Mouse (Mus musculus) retina, postnatal 1 day (tissue): ENCODE data around the gene Metap1d.

Experiments
- DNase-seq: peaks from one replicate; pipeline ENCODE4 v3.0.0-alpha.2; 2012

Metap1d gene

DNA sequence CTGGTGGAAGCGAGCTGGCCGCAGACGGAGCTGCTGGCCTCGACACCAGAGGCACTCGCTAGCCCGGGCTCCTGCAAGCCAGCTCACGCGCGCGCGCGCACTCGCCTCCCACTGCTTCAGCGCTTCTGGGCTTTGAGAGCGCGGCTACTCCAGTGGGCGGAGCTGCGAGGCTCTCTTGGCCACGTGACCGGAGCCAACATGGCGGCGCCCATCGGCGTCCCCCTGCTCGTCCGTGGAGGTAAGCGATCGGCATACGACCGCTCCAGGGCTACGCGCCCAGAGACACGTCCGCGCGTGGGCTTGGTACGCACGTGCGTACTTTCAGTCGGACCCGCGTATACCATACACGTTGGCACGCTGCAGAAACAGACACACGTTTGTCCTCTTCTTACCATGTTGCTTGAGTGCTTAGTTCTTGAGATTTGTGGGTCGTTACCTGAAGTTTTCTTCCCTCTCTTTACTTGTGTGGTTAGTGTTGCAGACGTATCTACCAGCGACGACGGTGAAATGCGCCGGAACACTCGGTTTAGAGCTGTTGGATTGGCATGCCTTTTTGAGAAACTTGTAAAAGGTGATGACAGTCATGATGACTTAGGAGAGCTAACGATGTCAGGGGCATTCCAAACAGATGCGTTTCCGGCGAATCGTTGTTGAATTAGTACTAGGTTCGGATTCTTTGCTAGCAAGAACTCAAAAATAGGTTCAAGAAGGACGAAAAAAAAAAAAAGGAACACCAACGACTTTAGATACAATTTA is at the start of gene Metap1d:
Metap1d (plus strand) TSS at position 116 of the 756 bp plus-strand sequence.
- peak; percentile 98 for DNase-seq

DNA sequence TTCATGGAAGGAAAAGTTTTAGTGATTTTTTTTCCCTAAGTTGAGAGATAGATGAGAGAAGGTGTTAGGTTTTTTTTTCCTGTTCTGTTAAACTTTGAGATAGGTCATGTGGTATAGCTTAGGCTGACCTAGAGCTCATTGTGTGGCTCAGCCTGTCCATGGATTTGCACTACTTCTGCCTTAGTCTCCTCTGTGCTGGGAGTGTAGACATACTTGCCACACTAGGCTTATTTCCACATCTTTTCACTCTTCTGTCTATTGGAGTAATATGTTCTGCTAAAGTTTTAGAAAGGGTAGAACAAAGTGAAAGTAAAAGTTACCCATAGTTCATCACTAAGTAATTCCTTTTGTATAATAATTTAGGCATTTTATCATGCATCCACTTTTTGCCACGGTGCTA is 47.5 kb upstream of the Metap1d start:
- no peak for DNase-seq

DNA sequence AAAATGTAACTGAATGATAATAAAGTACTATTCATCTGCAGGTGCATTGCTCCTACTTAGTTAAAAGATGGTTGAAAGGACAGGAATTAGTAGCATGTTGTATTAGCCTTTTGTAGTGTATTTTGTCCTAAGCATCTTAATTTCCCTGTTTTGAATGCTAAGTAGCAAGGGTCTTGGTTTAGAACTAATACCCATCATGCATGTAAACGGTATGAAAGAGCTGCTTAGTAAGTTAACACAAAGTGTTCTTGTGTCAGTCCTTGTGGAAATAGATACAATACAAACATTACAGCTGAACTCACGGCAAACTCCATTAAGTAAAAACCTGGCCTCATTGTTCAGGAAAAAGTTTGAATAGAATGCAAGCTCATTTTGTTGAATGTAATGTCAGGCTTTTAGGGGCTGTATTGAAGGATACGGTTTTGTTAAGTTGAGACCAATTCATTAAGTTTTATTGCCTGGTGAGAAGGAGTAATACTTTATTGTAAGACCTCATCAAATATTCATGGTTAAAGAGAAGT is 34.3 kb upstream of the Metap1d start:
- no peak for DNase-seq

DNA sequence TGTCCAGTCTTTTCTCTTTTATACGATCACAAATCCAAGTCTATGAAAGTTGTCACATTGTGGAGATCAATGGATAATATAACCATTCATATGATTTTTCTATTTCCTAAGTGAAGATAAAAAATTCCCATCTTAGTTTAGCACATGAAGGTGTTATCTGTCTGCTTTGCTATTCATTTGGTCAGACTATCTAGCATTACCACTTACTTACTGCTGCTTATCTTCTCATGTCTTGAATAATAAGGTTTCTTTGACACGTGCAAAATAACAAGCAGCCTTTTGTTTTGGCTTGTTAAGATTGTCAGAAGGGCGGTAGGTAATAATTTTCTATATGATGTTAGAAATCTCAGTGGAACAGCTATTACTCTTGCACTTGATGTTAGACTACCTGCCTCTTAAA is 33.7 kb upstream of the Metap1d start:
- DNase-seq: no peak

DNA sequence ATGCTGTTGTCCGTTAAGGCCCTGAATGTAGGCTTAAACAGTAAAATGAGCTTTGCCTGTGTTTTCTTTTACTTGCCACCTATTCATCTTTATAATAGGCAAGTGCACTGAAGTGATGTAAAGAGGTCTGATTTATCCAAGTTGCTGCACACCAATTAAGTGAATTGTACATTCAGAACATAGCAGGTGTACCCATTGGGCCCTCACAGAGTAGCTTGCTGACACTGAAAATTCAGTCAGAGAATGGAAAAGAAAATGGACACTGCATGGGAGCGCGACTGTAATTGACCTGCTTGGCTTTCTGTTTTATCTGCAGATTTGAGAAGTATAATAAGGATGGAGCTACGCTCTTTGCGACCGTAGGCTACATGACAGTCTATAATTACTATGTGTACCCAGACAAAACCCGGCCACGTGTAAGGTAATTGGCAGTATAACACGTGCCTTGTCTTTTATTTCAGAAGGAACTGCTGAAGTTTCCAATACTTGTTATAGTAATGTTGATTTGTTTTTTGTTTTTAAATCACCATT is 32.1 kb upstream of the Metap1d start:
- DNase-seq: peak; percentile 7

DNA sequence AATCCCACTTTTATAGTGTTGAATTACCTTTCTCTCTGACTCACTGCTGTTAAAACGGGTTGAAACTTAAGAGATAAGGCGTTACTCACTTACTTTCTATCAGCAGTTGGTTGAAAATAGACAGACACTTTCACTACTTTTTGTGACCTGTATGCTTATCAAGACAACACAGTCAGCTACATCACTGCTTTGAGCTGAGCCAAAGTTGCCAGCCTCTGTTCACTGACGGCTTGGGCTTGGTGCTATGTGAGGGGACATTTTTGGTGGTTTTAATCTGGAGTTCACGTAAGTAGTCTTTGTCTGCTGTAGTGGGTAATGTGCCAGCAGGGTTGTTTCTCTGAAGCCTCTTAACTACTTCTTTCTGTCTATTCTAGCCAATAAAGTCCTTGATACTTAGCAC is 28.5 kb upstream of the Metap1d start:
- DNase-seq: no peak

DNA sequence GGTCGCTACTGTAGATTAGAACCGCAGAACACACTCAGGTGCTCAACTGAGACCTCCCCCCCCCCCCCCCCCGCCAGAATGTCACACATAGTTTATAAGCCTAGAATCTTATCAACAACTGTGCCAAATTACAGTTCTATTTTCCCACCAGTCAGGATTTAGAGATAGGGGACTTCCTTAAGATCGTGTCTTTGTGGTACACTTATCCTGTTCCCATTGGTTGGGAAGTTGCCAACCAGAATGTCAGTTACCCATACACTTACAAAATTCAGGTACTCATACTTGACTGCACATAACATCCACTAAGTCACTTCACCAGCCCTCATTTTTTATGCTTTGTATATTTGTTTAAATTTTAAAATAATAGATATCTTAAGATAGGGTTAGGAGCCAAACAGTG is 17.6 kb upstream of the Metap1d start:
- no peak for DNase-seq

DNA sequence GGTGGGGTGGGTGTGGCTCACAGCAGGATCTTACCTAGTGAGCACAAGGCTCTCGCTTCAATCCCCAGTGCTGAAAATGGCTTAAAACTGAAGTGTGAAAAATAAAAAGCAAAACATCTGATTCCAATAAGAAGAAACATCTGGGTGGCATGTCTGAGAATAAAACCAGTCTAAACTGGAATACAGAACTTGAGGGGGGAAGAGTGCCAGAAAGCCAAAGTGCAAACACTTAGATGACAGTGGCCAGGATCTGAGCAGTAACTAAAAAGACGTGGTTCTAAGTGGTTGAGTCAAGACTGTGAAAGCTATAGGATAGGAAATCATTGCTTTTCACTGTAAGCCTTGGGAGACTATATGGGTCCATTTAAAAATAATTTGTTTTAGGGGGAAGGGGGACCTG is 9.7 kb upstream of the Metap1d start:
- no peak for DNase-seq

DNA sequence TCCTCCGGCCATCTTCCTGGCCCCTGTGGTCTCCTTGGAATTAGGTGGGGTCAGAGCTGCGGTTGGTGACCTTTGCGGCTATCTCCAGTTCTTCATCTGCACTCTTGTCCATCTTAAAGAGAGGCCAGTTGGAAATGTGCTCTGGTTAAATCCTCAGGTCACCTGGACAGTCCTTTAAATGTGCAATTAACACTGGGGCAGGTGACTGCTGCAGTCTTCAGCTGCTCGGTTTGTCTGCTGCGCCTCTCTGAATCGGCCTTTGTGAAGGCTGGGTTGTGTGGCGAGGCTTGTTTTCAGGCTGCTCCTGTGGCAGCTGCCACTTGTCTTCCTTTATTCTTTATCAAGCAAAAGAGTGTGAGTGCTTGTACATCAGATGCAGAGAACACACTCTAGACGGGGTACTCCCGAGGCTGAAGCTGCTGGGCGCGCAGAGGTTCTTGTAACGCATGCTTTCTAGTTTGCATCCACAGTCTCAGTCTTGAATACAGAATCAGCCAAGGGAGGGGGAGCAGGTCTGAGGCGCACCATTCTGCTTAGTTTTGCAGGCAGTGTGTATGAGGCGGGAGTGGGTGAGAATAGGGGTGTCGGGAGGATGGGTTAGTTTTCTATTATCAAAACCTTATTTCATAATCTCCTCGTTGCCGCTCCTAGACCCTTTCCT is 7.4 kb upstream of the Metap1d start:
- peak; percentile 27 for DNase-seq

DNA sequence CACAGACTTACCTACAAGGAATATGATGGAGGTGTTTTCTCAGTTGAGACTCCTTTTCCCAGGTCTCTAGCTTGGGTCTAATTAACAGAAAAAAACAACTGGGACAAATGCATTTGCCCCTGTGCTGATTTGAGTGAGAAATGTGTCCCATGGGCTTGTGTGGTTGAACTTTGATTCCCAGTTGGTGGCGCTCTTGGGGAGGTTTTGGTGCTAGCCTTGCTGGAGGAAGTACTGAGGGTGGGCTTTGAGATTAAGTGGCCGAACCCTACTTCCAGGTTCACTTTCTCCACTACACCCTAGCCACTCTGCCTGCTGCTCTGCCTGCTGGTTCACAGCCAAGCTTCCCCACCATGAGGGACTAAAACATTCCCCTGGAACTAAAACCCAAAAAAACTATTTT is 3.5 kb upstream of the Metap1d start:
- DNase-seq: peak; percentile 37

DNA sequence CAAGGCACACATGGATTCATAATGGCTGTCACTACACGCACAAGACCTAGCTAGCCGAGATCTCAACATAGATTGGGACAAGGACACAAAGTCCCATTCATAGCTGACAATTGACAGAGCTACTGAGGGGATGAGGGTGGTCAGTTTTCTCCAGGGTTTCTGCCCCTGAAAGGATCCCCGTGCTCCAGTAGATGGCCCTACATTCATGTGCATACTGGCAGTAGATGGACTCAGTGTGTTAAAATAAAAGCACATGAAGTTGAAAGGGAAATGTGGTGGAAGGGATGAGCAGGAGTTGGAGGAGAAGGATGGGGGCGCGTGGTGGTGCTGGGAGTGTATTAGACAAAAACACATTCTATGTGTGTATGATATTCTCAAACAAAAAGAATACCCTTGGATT is 1.3 kb upstream of the Metap1d start:
- DNase-seq: peak; percentile 43

DNA sequence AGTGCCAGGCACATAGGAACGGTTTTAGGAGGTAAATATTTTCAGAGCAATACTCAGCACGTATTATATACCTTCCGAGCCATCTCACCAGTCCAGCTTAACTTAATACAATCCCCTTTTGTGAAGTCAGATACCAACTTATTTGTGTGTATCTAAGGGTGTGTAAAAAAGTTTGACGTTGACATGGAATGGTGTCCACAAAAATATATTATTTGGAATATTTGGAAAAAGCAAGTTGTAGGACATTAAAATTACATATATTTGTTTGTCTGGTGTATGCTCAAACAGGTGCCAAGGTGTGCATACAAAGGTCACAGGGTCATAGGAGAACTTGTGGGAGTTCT is 813 bp downstream of the Metap1d start:
- no peak for DNase-seq

DNA sequence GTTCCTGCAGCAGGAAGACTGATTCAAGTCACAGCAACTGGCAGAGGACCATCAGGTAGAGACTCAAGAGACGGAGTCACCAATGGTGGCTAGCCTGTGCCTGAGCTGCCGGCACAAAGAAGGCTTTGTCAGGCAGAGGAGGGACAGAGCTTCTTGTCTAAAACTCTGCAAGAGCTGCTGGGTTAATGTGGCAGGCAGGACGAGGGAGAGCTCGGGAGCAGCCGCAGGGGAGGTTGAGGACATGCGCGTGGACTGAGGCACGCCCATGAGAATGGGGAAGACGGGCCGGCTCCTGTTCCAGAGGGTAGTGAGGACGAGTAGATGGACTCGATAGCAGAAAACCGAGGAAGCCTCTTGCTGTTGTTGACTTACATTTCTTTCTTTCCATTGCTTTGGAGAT is 5.5 kb downstream of the Metap1d start:
- DNase-seq: no peak

DNA sequence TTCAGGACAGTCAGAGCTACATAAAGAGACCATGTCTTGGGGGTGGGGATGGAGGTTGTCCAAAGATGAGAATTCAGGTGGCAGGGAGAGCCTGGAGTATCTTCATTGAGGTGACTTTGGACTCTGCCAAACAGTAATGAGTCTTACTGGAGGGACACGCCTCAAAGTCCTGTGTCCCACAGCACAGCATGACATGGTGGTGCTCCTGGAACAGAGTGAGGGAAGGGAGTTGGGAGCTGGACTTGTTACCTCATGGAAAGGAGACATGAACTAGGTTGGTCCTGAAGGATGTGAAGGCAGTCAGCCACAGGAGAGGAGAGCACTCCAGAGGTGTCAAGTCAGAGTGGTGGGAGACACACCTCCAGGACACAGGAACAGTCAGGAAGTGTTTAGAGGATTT is 6.6 kb downstream of the Metap1d start:
- DNase-seq: no peak

DNA sequence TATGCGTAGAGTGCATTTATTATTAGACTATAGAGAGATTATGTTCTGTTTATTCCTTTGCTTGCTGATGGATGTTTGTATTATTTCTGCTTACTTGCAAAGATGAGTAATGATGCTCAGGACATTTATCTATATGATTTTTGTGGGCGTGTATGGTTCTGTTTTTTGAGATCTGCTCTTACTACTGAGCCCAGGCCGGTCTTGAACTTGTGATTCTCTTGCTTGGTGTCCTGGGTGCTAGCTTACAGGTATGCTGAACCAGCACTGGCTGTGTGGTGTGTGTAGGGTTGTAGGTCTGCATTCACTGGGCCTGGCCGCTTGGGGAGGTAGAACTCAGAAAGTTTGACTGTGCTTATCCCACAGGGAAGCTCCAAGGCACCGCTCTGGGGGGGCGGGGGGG is 8.1 kb downstream of the Metap1d start:
- DNase-seq: no peak

DNA sequence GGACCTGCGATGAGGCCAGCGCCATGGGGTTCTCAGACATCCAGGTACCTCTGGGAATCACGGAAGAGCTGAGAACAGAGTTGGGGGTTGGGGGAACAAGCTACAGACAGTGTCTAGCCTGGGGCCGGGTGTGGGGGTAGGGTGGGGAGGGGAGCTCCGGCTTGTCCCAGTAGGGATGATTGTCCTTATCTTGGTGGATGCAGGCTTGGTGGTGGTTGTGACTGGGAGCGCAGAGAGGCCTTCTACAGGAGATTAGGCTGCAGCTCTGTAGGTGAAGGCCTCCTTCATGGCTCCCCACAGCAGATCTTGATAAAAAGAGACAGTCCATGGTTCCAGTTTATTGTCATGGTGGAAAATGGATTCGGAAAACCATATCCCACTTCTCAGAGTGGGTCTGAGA is 8.5 kb downstream of the Metap1d start:
- no peak for DNase-seq

DNA sequence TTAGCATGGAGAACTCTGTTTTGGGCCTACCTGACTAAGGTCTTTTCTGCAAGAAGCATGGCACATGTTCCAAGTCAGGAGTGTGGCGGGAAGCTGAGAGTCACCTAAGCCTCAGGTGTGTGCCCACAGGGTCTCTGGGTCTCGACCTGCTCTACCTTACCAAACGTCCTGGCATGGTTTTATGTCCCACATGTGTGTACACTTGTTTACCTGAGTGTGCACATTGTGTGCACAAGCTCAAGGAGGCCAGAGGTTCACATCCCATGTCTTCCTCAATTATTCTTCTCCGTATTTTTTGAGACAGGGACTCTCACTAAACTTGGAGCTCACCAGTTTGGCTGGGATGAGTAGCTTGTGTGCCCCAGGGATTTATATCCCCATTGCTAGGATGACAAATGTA is 9.0 kb downstream of the Metap1d start:
- DNase-seq: no peak

DNA sequence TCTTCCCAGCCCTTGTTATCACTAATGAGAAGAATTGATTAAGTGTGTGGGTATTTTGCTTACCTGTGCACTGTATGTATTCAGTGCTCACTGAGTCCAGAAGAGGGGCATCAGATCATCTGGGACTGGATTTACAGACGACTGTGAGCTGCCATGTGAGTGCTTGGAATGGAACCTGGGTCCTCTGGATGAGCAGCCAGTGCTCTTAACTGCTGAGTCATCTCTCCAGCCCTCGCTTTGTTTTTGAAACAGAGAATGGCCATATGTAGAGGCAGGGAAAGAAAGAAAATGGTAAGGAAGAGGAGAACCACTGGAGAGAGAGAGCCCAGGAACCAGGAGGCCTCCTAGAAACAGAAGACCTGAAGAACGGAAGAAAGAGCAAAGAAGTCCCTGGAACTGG is 9.5 kb downstream of the Metap1d start:
- no peak for DNase-seq

DNA sequence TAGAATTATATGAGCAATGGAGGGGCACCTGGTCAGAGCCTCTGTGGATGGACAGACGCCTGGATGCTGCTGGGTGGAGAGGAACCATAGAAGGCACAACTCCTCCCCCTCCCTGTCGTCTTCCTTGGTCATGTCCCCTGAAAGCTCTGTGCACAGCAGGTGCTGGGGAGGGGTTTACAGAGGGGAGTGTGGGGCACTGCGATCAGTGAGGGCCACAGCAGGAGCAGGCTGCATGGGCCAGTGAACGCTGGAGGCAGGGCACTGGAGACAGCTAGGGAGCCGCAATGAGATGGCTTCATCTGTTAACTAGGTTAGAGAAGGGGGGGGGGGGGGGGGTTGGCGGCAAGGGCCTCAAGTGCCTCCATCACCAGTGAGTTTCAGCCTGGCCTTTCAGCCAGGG is 13.0 kb downstream of the Metap1d start:
- DNase-seq: peak; percentile 92

DNA sequence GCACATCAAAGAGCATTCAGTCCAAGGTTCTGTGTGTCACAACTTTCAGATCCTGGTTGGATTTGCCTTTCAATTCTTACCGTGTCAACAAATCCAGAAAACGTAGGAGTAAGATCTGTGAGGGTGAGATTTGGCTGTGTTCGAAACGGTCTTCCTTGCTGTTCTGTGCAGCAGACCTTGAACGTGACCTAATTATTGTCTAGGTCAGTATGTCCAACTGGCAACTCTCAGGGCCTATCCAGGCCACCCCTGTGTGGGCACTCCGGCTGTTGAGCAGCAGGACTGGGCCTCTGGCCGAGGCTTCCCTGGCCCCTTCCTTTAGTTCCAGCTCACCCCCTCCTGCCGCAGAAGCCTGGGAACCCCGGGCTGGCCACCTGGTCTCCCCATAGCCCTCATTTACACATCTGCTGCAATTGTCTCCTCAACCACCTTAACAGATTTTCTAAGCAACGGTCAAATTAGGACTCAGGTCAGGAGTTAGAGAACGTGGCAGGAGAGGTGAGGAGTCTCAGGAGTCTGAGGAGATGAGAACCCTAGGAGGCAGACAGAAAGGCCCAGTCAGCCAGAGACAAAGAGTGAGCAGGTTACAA is 13.9 kb downstream of the Metap1d start:
- peak; percentile 90 for DNase-seq

DNA sequence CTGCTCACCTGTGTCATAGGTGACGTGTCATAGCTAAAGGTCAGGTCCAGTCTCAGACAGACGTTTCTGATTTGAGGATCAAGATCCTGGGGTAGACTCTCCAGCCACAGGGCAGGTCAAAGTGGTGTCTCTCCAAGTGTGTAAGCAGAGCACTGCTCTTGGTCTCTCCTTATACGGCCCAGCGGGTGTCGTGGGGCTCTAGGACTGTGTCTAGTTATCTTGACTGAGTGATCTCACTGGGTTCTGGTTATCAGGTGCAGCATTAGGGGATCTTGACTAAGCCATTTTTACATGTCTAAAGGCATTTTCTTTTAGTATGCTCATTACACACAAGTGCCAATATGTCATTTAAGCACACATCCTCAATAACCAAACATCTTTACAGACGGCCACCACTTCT is 18.0 kb downstream of the Metap1d start:
- no peak for DNase-seq

DNA sequence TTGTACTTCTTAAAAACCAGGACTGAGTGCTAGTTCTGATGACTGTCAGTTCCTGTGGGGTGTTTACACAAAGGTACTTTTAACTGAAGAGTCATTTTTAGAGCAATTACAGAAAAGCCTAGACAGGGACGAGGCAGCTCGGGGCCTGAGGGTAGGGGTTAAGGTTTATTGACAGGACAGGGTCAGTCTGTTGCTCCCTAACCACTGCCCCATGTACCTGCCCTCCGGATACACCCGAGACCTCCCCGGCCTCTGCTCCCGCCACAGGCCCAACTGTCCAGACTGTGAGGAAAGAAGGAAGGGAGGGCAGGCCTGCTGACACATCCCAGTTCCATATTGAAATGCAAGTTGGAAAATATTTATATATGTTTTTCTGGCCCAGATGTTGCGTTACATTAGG is 20.8 kb downstream of the Metap1d start:
- no peak for DNase-seq

DNA sequence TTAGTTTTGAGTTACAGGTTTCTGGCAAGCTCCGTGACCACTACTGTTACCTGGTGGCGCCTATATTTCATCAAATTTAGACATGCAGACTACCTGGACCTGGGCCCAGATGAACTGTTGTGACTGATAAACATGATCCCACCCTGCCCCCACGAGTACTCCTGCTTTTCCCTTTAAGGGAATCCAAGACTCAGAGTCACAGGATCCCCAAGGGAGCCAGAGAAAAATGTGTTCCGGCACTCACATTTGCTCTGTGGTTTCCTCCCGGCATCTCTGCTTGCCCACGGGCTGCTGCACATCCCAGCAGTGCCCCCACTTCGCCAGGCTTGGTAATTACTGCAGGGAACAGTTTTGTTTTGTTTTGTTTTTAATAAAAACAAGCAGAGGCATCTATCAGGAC is 21.3 kb downstream of the Metap1d start:
- peak; percentile 34 for DNase-seq

DNA sequence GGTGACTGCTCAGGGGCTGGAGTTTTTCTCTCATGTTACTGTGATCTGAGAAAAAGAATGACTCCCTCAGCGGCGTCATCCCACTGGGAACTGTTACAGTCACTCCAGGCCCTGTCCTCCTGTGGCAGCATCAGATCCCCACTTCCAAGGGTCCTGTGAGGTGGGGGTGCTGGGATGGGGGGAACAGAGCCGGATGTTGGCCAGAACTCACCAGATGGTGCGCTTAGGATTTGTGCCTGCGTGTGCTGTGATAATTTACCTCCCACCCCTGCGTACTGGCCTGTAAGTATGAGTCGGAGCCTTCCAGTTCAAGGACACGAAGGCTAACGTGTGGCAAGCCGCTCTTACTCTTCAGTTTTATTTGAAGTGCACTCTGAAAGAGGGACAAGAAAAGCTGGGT is 22.2 kb downstream of the Metap1d start:
- no peak for DNase-seq
